Mouse (Mus musculus): ENCODE results near the gene Kif1c. TPM values are rescaled to one million over a fixed set of nuclear protein-coding genes. Genes with fewer than 3 reads are reported as not detected.

Gene Kif1c
- polyA plus RNA-seq (2014; fragmentation: Illumina TruSeq; extraction: RNeasy Lipid Tissue Mini Kit (QIAGEN cat#74804); ENCODE audit: low read depth, low replicate concordance) = 13.8 TPM

DNA sequence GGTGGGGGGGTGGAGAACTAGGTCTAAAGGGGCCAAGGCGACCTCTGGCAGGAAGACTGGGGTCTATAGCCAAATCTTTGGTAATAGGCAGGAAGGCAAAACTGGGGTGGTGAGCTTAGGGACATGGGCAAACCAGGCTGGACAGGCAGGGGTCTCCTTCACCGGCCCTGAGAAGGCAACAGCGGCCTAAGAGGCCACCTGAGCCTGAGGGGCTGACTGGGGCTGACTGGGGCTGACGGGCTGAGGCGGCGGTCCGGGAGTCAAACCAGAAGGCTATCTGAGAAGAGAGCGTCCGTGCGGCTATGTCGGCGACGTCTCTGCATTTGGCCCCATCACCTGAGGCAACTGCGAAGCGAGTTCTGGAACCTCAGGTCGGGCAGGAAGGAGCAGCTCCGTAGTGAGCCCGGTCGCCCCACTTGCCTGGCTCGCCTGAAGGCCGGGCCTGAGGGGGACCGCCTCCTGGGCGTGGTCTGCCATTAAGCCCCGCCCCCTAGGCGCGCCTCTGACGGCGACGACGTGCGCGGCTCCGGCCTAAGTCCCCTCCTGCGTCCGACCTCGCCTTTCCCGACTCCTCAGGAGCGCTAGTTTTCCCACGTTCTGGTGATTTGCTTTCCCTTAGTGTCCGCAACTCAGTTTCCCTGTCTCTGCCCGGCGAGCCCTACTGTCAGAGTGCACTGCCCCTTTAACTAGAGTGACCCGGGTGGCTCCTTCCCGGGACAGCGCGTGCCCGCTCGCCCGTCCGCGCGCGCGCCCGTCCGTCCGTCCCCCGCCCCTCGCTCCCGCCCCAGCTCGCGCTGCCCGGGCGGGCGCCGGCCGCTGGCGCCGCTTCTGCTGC lies at the start of gene Kif1c, which contains the start of gene Inca1:
TSS of gene Kif1c (plus strand) at position 827 of the 835 bp plus-strand sequence.
TSS of gene Inca1 (minus strand) at position 434 of the 835 bp plus-strand sequence.

DNA sequence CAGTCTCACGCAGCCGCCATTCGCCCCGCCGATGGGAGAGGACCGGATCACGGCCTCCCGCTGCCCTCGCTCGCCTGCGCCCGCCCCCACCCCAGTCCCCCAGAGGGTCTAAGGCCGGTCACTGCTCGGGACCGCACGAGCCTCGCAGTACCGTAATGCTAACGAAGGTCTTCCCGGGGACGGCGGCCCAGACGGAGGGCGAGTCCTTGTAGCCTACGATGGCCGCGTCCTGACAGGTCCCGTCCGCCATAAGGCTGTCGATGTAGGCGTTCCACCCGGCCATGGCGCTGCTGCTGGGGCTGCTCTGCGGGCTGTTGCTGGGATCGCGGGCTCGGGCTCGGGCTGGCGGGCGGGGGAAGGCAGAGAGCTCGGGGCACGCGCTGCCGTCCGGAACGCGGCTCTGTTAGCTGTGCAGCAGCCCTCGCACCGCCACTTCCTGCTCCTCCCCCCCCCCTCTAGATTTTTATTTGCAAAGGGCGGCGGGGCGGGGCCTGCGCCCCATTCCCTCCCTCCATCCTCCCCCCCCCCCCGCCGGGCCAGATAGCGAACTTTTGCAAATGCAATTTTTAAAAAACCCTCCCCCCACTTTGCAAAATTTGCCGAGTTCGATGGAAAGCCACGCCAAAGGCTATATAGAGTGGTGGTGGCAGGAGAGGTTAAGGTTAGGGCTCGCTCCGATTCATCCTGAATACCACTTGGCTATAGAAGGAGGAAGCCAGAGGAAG lies 46.0 kb upstream of the Kif1c start, which contains the start of gene Pfn1:
TSS of gene Pfn1 (minus strand) at position 447 of the 725 bp plus-strand sequence.

DNA sequence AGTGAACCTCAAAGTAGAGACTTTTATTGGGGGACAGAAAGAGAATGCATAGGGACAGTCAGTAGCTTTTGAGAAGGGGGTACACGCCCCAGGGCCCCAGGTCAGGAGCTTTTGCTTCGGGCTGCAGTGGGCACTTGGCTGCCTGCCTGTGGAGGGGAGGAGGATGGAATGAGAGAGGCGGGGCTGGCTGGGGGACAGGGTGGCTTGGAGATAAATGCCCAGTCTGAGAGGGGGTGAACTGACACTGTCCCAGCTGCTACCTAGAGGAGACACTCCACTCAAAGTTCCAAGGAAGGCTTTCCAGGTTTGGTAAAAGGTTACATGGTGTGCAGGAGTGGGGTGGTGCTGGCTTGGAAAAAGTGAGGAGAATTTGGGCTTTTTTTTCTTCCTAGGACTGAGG lies 43.4 kb upstream of the Kif1c start, which contains the start of gene Eno3:
TSS of gene Eno3 (plus strand) at position 239 of the 400 bp plus-strand sequence.

DNA sequence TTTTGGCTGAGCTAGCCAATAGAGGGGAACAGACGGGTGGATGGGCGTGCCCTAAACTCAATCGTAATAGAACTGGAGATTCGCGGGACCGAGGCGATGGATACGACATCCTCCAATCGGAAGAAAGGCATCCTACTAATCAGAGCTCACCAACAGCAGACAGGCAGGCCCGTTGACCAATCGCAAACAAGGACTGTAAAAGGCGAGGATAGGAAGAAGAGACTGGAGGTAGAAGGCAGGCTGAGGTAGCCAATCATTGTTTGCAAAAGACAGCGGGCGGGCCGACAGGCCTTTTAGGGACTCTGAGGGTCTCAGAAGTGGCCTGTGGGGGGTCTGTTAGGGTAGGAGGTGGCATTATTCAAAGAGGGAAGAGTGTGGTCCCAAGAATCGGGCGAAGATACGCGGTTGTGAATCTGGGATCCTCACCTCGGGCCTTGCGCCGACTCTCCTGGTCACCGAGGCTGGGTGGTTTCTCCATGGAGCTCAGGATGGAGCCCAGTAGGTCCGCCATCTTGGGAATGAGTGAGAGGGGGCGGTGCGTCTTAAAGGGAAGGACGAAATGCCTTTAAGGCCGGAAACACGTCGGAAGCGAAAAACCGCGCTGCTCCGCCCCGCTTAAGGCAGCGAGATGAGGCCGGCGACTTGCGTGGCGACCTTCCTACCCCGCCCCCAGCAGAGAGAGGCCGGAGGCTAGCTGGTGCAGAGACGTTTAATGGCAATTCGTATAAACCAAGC lies 31.4 kb upstream of the Kif1c start, which contains the start of gene Spag7:
TSS of gene Spag7 (minus strand) at position 646 of the 735 bp plus-strand sequence.

DNA sequence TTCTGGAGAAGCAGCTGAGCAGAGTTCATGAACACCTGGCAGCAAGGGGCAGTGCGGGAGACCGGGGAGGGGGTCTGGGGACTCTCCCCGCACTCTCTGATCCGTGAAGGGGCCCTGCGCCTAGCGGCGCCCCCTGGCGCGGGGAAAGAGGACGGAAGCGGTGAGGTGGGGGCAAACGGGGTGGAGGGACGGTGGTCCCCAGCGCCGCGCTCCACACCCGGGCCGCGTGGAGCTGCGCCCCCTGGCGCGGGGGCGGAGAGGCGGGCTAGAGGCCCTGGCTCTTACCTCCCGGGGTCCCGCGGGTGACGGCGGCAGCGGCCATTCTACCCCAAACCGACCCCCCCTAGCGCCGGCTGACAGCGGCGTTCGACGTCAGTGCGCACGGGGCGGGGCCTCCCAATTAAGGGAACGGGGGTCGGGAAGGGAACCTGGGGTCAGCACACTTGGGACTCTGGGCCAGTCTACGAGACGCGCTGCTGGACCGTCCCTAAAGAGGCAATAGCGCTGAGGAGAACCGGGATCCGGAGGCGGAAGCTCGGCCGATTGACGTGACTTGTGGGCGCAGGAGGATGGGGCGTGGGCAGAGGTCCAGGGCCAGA lies 12.6 kb upstream of the Kif1c start, which contains the start of gene Camta2:
TSS of gene Camta2 (minus strand) at position 505 of the 599 bp plus-strand sequence.

DNA sequence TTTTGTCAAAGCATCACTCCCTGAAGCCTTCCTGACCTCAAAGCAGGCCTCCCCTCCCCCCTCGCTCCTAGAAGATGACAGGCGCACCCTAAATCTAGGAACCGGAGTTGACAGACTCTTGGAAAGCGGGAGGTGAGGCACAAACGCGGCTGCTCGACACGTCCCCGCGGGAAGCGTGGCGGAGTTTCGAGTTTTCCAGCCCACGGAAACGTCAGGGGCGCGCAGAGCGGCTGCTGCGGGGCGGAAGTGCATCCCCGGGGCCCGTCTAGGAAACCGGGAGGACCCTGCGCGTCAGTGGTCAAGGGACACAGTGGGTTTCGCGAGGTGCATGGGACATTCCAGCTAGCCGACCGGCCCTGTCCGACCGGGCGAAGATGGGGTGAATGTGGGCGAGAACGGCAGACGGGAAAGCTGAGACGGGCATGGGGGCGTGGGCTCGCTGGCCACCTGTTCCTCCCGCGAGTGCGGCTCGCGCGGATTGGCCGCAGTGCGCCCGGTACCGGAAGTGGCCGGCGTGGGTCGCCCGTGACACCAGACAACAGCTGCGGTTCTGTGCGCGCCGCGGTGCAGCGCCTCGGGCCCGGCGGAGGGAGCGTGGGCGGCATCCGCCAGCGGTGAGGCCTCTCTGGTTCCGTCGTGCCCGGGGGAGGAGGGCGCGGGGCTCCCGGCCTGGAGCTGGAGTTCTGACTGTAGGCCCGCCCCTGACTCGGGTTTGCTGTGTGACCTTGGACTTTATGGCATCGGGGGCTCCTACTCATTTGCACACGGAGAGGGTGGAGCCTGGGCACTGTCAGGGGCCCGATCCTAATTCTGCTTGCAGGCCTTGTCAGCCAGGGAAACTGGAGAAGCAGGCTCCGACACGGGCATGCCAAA lies 63.8 kb downstream of the Kif1c start, which contains the start of gene Zfp3:
TSS of gene Zfp3 (plus strand) at position 274 of the 873 bp plus-strand sequence.

Other genes starting within 250 kb of the Kif1c start
- 7.0 TPM for gene Med11, start 248.6 kb upstream of the Kif1c start, polyA plus RNA-seq (2014; fragmentation: Illumina TruSeq; extraction: RNeasy Lipid Tissue Mini Kit (QIAGEN cat#74804); ENCODE audit: low read depth, low replicate concordance)
- gene Zmynd15, start 241.1 kb upstream of the Kif1c start, polyA plus RNA-seq (2014; fragmentation: Illumina TruSeq; extraction: RNeasy Lipid Tissue Mini Kit (QIAGEN cat#74804); ENCODE audit: low read depth, low replicate concordance) = 0.77 TPM
- gene Cxcl16, start 240.6 kb upstream of the Kif1c start, polyA plus RNA-seq (2014; fragmentation: Illumina TruSeq; extraction: RNeasy Lipid Tissue Mini Kit (QIAGEN cat#74804); ENCODE audit: low read depth, low replicate concordance) = 26.7 TPM
- gene Tm4sf5, start 195.3 kb upstream of the Kif1c start, polyA plus RNA-seq (2014; fragmentation: Illumina TruSeq; extraction: RNeasy Lipid Tissue Mini Kit (QIAGEN cat#74804); ENCODE audit: low read depth, low replicate concordance) = not detected
- gene Vmo1, start 185.9 kb upstream of the Kif1c start, polyA plus RNA-seq (2014; fragmentation: Illumina TruSeq; extraction: RNeasy Lipid Tissue Mini Kit (QIAGEN cat#74804); ENCODE audit: low read depth, low replicate concordance) = not detected
- gene Gltpd2, start 181.4 kb upstream of the Kif1c start, polyA plus RNA-seq (2014; fragmentation: Illumina TruSeq; extraction: RNeasy Lipid Tissue Mini Kit (QIAGEN cat#74804); ENCODE audit: low read depth, low replicate concordance) = not detected
- 19.2 TPM for gene Psmb6, start 175.2 kb upstream of the Kif1c start, polyA plus RNA-seq (2014; fragmentation: Illumina TruSeq; extraction: RNeasy Lipid Tissue Mini Kit (QIAGEN cat#74804); ENCODE audit: low read depth, low replicate concordance)
- gene Gm40193, start 167.6 kb upstream of the Kif1c start, polyA plus RNA-seq (2014; fragmentation: Illumina TruSeq; extraction: RNeasy Lipid Tissue Mini Kit (QIAGEN cat#74804); ENCODE audit: low read depth, low replicate concordance) = not detected
- gene Pld2, start 160.5 kb upstream of the Kif1c start, polyA plus RNA-seq (2014; fragmentation: Illumina TruSeq; extraction: RNeasy Lipid Tissue Mini Kit (QIAGEN cat#74804); ENCODE audit: low read depth, low replicate concordance) = 0.89 TPM
- 4.5 TPM for gene Mink1, start 137.7 kb upstream of the Kif1c start, polyA plus RNA-seq (2014; fragmentation: Illumina TruSeq; extraction: RNeasy Lipid Tissue Mini Kit (QIAGEN cat#74804); ENCODE audit: low read depth, low replicate concordance)
- not detected for gene 4930544D05Rik, start 84.7 kb upstream of the Kif1c start, polyA plus RNA-seq (2014; fragmentation: Illumina TruSeq; extraction: RNeasy Lipid Tissue Mini Kit (QIAGEN cat#74804); ENCODE audit: low read depth, low replicate concordance)
- gene Chrne, start 81.3 kb upstream of the Kif1c start, polyA plus RNA-seq (2014; fragmentation: Illumina TruSeq; extraction: RNeasy Lipid Tissue Mini Kit (QIAGEN cat#74804); ENCODE audit: low read depth, low replicate concordance) = not detected
- gene Gp1ba, start 61.4 kb upstream of the Kif1c start, polyA plus RNA-seq (2014; fragmentation: Illumina TruSeq; extraction: RNeasy Lipid Tissue Mini Kit (QIAGEN cat#74804); ENCODE audit: low read depth, low replicate concordance) = not detected
- gene Rnf167, start 53.3 kb upstream of the Kif1c start, polyA plus RNA-seq (2014; fragmentation: Illumina TruSeq; extraction: RNeasy Lipid Tissue Mini Kit (QIAGEN cat#74804); ENCODE audit: low read depth, low replicate concordance) = 29.6 TPM
- gene Slc25a11, start 53.1 kb upstream of the Kif1c start, polyA plus RNA-seq (2014; fragmentation: Illumina TruSeq; extraction: RNeasy Lipid Tissue Mini Kit (QIAGEN cat#74804); ENCODE audit: low read depth, low replicate concordance) = 60.0 TPM
- gene Pfn1, start 45.9 kb upstream of the Kif1c start, polyA plus RNA-seq (2014; fragmentation: Illumina TruSeq; extraction: RNeasy Lipid Tissue Mini Kit (QIAGEN cat#74804); ENCODE audit: low read depth, low replicate concordance) = 46.9 TPM
- gene Eno3, start 43.3 kb upstream of the Kif1c start, polyA plus RNA-seq (2014; fragmentation: Illumina TruSeq; extraction: RNeasy Lipid Tissue Mini Kit (QIAGEN cat#74804); ENCODE audit: low read depth, low replicate concordance) = 1.1 TPM
- gene Spag7, start 31.1 kb upstream of the Kif1c start, polyA plus RNA-seq (2014; fragmentation: Illumina TruSeq; extraction: RNeasy Lipid Tissue Mini Kit (QIAGEN cat#74804); ENCODE audit: low read depth, low replicate concordance) = 30.8 TPM
- 0.69 TPM for gene Camta2, start 12.4 kb upstream of the Kif1c start, polyA plus RNA-seq (2014; fragmentation: Illumina TruSeq; extraction: RNeasy Lipid Tissue Mini Kit (QIAGEN cat#74804); ENCODE audit: low read depth, low replicate concordance)
- 1.6 TPM for gene Inca1, start 393 bp upstream of the Kif1c start, polyA plus RNA-seq (2014; fragmentation: Illumina TruSeq; extraction: RNeasy Lipid Tissue Mini Kit (QIAGEN cat#74804); ENCODE audit: low read depth, low replicate concordance)
- 3.5 TPM for gene Zfp3, start 63.7 kb downstream of the Kif1c start, polyA plus RNA-seq (2014; fragmentation: Illumina TruSeq; extraction: RNeasy Lipid Tissue Mini Kit (QIAGEN cat#74804); ENCODE audit: low read depth, low replicate concordance)
- gene Scimp, start 112.0 kb downstream of the Kif1c start, polyA plus RNA-seq (2014; fragmentation: Illumina TruSeq; extraction: RNeasy Lipid Tissue Mini Kit (QIAGEN cat#74804); ENCODE audit: low read depth, low replicate concordance) = 1.7 TPM
- gene Rabep1, start 144.2 kb downstream of the Kif1c start, polyA plus RNA-seq (2014; fragmentation: Illumina TruSeq; extraction: RNeasy Lipid Tissue Mini Kit (QIAGEN cat#74804); ENCODE audit: low read depth, low replicate concordance) = 60.4 TPM